Mouse (Mus musculus) brown adipose tissue, adult 24 weeks (tissue): Measurements from ENCODE around the gene Hoxc6. TPM values are rescaled to one million over a fixed set of nuclear protein-coding genes. Genes with fewer than 3 reads are reported as not detected.

Experiments
- H3K27ac ChIP-seq: fragments of 200-500 bp; replicated peaks from 2 replicates; pipeline ENCODE4 v1.5.1; 2012; ENCODE audit warnings: low read depth, mild to moderate bottlenecking, low read length
- H3K4me1 ChIP-seq: fragments of 200-500 bp; 2 replicates; pipeline ENCODE4 v1.6.1; 2012; ENCODE audit warnings: low read length, mixed read lengths; ENCODE audit not compliant: control insufficient read depth, insufficient read depth, insufficient read length
- H3K4me3 ChIP-seq: fragments of 200-500 bp; 2 replicates; pipeline ENCODE4 v1.5.1; 2012; ENCODE audit warnings: low read depth, mild to moderate bottlenecking, low read length, moderate library complexity; ENCODE audit not compliant: insufficient read depth
- polyA plus RNA-seq: library from polyadenylated mRNA; stranded (reverse); fragments of >200 nt; gene quantifications from 2 replicates; pipeline ENCODE4 v1.2.4, GENCODE M21; 2012; ENCODE audit not compliant: missing spikeins, insufficient read depth, insufficient read length

Hoxc6 gene
- polyA plus RNA-seq, 1 experiment: 17.1 TPM

DNA sequence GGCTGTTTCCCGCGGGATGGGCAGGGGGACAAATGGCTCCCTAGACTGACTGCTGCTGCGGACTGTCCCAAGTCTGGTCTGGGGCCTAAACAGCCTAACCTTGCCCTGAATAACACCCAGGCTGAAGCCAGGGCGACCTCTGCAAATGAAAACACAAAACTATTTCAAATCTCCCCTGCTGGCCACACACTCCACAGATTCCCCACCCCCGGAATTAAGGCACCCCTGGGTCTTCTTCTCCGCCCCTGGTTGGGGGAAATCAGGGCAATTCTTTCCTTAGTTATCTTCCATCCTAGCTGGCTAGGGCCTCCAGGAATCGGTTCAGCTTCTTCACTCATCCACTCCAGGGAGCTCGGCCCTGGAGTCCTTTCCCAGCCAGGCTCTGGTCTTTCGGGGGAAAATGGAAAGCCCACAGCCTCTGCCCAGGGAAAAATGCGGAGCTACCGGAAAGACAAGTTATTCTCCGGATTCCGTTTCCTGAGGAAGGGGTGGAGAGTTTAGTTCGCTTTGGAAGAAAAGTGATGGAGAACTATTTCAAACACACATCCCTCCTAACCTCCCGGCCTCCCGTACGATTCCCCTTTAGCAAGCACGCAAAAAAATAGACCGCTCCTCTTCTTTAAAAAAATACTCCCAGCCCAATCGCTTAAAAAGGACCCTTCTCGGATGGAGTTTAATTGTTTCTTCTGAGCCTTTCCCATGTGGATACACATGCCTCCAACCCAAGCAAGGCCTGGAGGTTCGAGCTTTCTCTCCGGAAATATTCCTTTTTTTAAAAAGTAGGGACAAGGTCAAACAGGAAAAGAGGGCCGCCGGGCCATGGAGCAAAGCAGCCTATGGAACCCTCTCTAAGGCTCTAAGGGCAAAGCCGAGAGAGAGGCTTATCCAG is 32.8 kb upstream of the Hoxc6 start:
- Histone ChIP-seq H3K4me1 (no peaks in the 10 kb centered on the region), H3K4me3 (no peak overlapping the region), H3K27ac (no peak overlapping the region)

DNA sequence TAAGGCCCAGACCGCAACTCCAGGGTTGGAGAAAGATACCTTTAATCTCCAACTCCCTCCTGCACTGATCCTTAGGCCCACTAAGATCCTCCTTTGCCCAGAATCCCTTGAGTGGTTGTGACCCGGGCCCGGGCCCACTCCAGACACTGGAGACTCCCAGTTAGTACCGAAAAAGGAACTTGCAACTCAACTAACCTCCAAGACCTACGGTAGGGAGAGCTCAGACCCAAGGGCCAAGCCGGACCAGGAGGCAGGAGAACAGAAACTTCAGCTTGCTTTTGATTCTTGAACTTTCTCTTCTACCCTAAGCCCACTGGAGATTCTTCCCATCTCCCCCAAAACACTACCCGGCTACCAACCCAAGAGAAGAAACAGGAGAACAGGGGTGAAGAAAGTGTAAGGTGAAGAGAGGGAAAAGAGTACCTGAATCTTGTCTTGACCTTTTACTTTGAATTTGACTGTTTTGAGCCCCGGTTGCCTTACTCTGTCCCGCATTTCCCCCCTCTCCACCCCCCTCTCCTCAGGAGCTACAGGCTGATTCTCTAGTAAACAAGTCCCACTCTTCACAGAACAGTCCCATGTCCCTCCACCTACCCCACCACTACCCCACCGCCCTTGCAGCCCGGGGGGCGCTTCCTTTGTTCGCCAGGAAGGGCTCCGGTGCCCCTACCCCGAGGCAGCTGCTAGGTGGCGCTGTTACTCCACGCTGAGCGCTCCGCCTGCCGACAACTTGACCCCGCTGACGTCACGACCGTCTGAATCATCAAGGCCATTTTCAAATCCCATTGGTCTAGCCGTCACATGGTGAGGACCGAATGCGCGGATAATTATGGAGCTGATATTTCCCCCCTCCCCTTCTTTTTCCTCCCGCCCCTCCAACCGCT is 31.9 kb upstream of the Hoxc6 start:
- Histone ChIP-seq H3K4me3 (no peak overlapping the region), H3K4me1 (no peaks in the 10 kb centered on the region), H3K27ac (no peak overlapping the region)

DNA sequence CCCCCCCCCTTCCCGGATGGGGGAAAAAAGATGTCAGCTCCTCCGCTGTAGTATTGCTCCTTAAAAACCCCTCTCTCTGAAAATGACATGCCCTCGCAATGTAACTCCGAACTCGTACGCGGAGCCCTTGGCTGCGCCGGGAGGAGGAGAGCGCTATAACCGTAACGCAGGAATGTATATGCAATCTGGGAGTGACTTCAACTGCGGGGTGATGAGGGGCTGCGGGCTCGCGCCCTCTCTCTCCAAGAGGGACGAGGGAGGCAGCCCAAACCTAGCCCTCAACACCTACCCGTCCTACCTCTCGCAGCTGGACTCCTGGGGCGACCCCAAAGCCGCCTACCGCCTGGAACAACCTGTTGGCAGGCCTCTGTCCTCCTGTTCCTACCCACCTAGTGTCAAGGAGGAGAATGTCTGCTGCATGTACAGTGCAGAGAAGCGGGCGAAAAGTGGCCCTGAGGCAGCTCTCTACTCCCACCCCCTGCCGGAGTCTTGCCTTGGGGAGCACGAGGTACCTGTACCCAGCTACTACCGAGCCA is 31.2 kb upstream of the Hoxc6 start, which contains the start of gene Hoxc10:
Gene Hoxc10 (plus strand): TSS at position 21 of the 536 bp plus-strand sequence.
- Histone ChIP-seq H3K27ac (no peak within 1 kb of the TSS), H3K4me1 (no peaks in the 10 kb centered on the region), H3K4me3 (no peak within 1 kb of the TSS)

DNA sequence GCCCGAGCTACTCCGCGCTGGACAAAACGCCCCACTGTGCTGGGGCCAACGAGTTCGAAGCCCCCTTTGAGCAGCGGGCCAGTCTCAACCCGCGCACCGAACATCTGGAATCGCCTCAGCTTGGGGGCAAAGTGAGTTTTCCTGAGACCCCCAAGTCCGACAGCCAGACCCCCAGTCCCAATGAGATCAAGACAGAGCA is 30.8 kb upstream of the Hoxc6 start, which contains the start of gene Hoxc5:
Gene Hoxc5 (plus strand): TSS at position 132 of the 199 bp plus-strand sequence.
- H3K4me3 ChIP-seq: no peak within 1 kb of the TSS
- no peaks in the 10 kb centered on the region for H3K4me1 ChIP-seq
- no peak within 1 kb of the TSS for H3K27ac ChIP-seq

DNA sequence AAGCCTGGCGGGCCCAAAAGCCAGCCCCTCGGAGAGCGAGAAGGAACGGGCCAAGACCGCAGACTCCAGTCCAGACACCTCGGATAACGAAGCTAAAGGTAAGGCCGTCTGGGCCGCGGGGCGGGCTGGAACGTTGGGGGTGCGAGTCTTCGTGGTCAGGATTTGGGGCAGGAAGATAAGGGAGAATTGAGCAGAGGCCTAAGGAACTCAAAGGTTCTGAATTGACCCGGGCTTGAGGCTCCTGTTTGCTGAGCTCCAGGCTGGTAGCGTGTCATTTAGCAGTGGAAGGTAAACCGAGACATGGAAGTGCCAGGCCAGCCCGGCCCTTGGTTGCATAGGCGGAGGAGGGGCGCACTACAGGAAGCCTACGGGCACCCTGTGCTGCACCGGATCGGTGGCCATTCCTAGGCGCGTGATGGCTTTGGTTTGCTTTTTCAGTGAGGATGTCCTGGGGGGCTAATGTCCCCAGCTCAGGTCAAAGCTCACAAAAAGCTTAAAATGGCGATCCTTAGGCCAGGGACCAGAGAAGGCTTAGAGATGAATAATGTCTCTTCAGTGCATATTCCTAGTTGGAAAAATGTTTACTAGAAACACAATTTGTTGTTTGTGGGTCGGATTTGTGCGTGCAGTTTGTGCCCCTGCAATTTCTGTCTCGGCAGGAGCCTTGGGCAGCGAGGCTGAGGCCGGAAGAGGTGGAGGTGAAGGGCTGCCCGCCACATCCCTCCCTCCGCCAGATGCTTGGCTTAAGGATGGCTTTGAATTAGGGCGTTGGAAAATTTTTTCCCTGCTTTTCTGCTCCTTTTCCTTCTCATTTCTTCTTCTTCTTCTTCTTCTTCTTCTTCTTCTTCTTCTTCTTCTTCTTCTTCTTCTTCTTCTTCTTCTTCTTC is 30.3 kb upstream of the Hoxc6 start:
- Histone ChIP-seq H3K4me3 (no peak overlapping the region), H3K4me1 (no peaks in the 10 kb centered on the region), H3K27ac (no peak overlapping the region)

DNA sequence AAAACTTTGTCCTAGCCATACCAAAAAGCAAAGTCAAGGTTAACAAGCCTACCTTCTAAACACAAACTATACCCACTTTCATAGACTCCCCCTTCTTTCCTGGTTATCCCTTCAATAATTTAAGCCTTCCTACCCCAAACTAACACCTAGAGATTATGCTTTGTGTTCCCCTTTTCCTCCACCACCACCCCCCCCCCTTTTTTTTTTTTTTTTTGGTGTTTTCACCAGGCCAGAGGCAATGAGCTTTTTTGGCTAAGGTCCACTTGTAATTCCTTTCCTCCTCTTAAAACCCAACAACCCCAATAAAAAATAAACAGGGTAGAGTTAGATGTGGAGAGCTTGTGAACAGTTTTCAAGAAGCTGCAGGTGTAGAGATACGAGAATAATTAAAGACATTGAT is 28.8 kb upstream of the Hoxc6 start:
- H3K27ac ChIP-seq: no peak overlapping the region
- H3K4me1 ChIP-seq: no peaks in the 10 kb centered on the region
- no peak overlapping the region for H3K4me3 ChIP-seq

DNA sequence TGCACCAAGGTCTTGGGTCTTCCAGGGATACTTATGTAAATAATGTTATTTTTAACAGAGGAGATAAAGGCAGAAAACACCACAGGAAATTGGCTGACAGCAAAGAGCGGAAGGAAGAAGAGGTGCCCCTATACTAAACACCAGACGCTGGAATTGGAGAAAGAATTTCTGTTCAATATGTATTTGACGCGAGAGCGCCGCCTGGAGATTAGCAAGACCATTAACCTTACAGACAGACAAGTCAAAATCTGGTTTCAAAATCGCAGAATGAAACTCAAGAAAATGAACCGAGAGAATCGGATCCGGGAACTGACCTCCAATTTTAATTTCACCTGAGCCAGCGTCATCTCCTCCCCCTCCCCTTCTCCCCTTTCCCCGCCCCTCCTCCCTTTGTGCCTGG is 27.3 kb upstream of the Hoxc6 start:
- no peak overlapping the region for H3K4me3 ChIP-seq
- no peaks in the 10 kb centered on the region for H3K4me1 ChIP-seq
- no peak overlapping the region for H3K27ac ChIP-seq

DNA sequence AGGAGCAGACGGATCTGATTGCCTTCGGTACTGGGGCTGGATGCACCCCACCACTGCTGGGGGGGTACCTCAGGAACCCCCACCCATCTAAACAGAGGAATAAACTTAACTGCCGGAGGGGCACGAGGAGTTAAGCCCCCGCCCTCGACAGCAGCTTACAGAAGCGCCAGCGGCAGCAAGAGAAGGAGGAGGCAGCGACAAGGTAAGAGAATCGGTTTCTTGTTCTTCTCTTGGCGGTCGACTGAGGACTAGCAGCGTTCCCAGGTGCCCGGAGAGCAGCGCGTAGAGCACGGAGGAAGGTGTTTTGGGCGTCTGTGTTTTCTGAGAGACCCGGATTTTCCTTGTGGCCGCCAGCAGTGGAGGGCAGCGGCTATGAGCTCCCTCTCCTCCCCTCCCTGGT is 25.8 kb upstream of the Hoxc6 start:
- Histone ChIP-seq H3K4me3 (no peak overlapping the region), H3K27ac (no peak overlapping the region), H3K4me1 (no peaks in the 10 kb centered on the region)

DNA sequence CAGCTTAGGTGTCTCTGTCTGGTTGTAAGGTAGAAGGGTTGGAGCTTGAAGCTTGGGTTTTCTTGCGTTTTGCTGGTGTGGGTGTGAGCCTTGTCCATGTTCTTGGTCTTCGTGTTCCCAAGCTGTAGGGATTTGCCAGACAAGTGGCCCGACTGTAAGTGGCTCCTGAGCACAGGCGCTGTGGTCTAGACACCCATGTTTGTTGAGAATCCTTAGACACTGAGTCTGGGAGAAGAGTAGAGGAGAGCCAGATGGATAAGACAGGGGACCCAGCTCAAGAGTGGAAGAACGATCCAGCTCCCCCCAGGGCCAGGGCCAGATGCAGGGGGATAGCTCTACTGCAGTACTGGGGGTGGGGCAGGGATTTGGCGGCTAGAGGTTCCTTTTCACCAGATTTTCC is 25.3 kb upstream of the Hoxc6 start:
- Histone ChIP-seq H3K27ac (no peak overlapping the region), H3K4me3 (no peak overlapping the region), H3K4me1 (no peaks in the 10 kb centered on the region)

DNA sequence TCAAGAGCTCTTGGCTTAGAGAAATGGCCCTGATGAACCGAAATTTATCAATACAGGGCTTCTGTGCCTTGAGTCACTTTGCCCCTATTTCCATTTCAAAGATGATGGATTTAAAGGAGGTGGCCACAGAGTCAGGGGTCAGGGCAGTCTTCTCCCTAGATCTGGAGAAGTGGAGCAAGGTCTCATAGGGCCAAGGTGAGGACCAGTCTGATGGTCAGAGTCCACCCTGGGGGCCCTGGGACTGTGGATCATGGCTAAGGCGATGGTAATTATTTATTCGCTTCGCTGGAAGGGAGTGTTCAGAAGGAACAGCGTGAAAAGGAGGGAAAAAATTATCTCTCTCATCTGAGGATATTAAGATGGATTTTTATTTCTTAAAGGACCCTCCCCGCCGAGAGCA is 23.0 kb upstream of the Hoxc6 start:
- H3K27ac ChIP-seq: no peak overlapping the region
- H3K4me1 ChIP-seq: no peaks in the 10 kb centered on the region
- no peak overlapping the region for H3K4me3 ChIP-seq

DNA sequence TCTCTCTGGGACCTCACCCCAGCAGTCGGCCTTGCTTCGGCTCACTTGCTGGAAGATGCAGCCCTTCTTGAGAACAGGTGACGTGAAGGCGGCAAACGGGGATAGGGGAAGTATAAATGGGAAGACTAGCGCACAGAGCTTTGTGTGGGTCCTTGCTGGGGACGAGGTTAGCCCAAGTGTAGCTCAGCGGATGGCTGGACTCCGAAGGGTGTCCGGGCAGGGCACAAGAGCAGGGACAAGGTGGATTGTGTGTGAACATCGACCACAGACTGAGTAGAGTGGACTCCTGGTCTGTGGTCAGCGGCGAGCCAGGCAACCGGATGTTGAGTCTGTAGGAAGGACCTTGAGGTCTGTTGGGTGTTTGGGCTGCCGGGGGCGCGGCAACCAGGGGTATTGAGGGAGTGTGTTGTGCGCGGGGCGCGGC is 22.4 kb upstream of the Hoxc6 start:
- Histone ChIP-seq H3K4me1 (no peaks in the 10 kb centered on the region), H3K4me3 (no peak overlapping the region), H3K27ac (no peak overlapping the region)

DNA sequence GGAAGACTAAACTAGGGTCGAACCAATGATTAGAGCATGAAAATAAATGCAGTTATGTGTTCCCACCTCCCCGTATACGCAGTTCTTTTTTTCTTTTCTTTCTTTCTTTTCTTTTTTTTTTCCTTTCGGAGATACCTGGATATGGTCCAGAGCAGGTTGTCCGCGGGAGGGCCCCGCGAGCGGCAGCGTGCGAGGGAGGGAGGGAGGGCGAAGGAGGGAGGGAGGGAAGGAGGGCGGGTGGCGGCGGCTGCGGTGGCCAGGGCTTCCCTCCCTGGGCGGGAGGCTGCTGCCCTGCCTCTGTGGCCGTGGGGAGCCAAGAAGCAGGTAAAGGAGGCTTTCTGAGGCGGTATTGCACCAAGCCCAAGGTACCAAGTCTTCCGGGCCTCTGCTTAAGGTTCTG is 21.9 kb upstream of the Hoxc6 start, which contains the start of gene Hoxc9:
Gene Hoxc9 (plus strand): TSS at position 269 of the 400 bp plus-strand sequence.
- H3K4me1 ChIP-seq: no peaks in the 10 kb centered on the region
- peak within 1 kb of the TSS; percentile 47 for H3K4me3 ChIP-seq
- no peak within 1 kb of the TSS for H3K27ac ChIP-seq

DNA sequence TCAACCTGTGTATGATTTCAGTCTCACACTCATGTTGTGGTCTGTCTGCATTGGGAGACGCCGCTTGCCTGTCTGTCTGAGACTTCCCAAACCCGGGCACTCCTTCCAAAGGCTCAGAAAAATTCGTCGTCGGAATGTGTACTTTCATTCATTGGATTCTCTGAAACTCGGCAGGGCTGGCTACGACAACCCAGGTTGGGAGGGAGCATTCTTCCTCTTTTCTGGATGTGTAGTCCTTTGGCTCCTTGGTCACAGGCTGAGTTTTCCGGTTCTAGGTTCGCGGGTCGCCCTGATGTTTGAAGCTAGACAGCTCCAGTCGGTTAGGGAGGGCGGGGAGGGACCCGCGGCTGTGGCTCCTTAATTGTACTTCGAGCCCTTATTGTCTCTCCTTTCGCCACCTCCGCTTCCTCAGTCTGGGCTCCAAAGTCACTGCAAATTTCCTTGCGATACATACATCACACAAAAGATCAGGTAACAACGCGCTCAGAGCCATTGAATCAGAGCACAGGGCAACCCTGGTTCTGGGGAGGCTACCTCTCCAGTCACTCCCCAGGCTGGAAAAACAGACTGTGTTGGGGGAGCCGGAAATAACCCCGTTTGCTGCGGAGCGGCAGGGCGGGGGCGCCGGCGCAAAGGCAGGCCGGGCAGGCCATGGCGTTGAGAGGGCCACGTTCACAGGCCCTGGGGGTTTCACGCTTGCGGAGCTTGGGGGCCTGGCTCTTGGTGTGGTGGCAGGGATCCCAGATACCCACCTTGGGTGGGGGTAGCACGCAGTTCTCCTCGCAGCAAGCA is 21.2 kb upstream of the Hoxc6 start:
- Histone ChIP-seq H3K4me3 (peak overlapping the region; percentile 47), H3K27ac (no peak overlapping the region), H3K4me1 (no peaks in the 10 kb centered on the region)

DNA sequence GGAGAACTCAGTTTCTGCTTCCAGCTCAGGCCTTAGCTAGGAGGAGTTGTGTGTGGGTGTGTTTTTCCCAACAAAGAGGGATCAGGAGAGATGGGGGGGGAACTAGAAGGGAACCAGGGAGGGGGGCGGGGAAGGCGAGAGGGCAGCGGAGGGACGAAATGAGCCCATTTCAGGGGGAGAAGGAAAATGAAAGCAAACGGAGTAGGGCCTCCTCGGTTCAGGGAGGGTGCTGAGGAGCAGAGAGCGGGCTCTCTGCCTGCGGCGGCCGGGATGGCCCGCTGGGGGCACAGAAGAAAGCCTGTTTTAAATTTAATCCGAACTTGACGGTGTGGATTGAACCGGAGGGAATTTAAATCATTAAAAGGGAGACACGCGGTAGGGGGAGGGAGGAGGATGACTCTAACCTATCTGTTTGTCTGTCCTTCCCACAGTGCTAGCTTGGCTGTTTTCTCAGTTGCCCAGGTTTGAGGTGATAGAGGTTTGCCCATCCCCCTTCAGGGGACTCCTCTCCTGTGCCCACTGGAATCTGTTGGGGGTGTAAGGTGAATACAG is 20.6 kb upstream of the Hoxc6 start:
- no peak overlapping the region for H3K27ac ChIP-seq
- H3K4me1 ChIP-seq: no peaks in the 10 kb centered on the region; the same call in 1 of the 2 replicates
- peak overlapping the region; percentile 47 for H3K4me3 ChIP-seq
